Mouse (Mus musculus): ENCODE measurements at regions not wholly inside any gene's neighbourhood (a gene's known extent, or its start where the extent isn't known, plus 50 kb on each side); places are given as distances from the start of the nearest gene placed in this dataset.
A peak's percentile ranks its signal among the peaks of the same experiment; 100 is the strongest.

DNA sequence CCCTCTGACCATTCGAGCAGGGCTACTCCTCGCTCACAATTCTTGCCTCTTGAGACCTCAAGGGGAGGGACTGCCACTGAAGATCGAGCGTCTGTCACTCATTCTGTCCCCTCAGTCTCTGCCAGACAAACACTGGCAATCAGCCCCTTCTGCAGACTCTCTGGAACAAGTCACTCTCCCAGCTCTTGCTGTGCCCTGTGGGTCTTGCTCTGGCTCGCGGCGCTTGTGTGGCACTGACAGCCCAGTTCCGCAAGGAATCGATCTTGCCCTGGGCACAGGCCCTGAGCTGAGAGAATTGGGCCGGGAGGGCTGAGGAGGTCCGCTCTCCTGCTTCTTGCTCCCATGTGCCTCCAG lies 61.0 kb upstream of the Sulf2 start:
- WGBS: 74% methylated on average over 11 of the region's 11 CpGs
- no peaks in the 10 kb centered on the region for H3K36me3 ChIP-seq
- ATAC-seq (replicated peaks; ENCODE audit: low FRiP score): no peak

DNA sequence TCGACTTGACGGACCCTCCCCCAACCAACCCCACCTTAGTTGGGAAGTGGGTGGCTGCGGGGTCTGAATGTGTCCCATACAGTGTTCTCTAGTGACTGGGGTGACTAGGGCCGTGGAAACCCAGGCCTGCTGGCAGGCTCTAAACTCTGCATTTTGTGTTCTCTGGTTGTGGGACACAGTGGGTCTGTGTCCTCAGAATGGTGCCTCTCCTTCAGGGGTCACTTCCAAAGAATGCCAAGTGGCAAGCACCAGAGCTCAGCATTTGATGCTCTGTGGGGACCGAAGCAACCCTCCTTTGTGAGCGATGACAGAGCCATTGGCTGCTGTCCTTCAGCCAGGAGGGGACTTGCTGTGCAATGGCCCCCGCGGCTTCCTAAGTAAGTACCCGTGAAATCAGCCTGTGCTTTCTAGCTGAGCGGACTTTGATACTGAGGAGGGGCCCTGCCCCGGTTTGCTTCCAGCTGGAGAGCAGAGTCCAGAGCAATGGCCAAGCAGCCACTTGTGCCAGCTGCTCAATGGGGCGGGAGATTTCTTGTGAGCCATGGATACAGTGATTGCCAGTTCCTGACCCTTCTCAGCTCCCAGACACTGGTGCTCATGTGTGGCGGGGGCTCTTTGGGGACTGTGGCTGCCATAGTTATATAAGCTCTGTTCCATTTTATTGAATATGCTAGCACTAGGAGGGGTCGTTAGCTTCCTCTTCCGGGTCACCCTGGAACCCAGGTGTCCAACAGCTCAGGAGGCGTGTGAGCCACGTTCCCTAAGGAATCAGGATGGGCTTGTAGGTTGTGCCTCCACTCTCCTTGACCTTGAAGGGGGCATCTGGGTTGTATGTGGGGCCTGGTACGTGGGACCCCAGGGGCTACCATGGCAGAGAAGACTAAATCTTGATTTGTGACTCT lies 60.4 kb upstream of the Sulf2 start:
- Histone ChIP-seq H3K9me3 (replicated peaks) (no peaks in the 10 kb centered on the region), H3K4me3 (replicated peaks) (no peak overlapping the region), H3K27me3 (peaks cover 3% of the 10 kb centered on the region; the same call in 1 of the 2 replicates), H3K36me3 (no peaks in the 10 kb centered on the region), H3K4me1 (peaks cover 26% of the 10 kb centered on the region), H3K9ac (no peak overlapping the region), H3K4me2 (0 out of 2 replicates have a peak overlapping the region, but pooled peaks have one; percentile 4), H3K27ac (peak overlapping the region; percentile 61)
- ATAC-seq (replicated peaks; ENCODE audit: low FRiP score): peak; percentile 74
- WGBS: 49% methylated on average over 18 of the region's 18 CpGs

More for the DNA sequence above, 61.0 kb upstream of the Sulf2 start:
- Histone ChIP-seq H3K9me3 (replicated peaks) (no peaks in the 10 kb centered on the region), H3K4me2 (no peak overlapping the region), H3K4me1 (peaks cover 26% of the 10 kb centered on the region), H3K4me3 (replicated peaks) (no peak overlapping the region), H3K27me3 (peaks cover 3% of the 10 kb centered on the region; the same call in 1 of the 2 replicates), H3K9ac (no peak overlapping the region), H3K27ac (no peak overlapping the region)

DNA sequence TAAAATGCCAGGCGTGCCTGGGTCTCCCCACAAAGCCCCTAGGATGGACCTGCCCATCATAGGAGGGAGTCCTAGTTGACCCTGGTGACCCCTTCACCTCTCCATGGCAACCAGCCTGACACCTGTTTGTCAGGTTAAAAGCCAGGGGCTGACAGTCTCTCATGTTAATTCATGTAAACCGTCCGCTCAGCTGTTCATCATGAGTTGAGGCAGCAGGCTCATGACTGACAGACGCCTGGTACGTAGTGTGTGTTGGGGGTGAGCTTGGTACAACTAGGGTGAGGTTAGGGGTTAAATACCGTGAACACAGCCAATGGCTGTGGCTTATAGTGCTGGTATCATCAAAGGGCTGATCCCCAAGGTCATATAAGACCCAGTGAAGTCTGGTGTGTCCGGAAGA lies 59.7 kb upstream of the Sulf2 start:
- H3K9ac ChIP-seq: no peak overlapping the region
- peaks cover 26% of the 10 kb centered on the region for H3K4me1 ChIP-seq
- no peaks in the 10 kb centered on the region for H3K9me3 ChIP-seq (replicated peaks)
- WGBS: 63% methylated on average over 7 of the region's 7 CpGs
- peaks cover 3% of the 10 kb centered on the region; the same call in 1 of the 2 replicates for H3K27me3 ChIP-seq
- peak; percentile 24; the same call in 1 of the 2 replicates for ATAC-seq (replicated peaks; ENCODE audit: low FRiP score)
- no peaks in the 10 kb centered on the region for H3K36me3 ChIP-seq
- no peak overlapping the region for H3K4me3 ChIP-seq (replicated peaks)
- no peak overlapping the region for H3K4me2 ChIP-seq
- H3K27ac ChIP-seq: peak overlapping the region; percentile 61; the same call in 1 of the 2 replicates

DNA sequence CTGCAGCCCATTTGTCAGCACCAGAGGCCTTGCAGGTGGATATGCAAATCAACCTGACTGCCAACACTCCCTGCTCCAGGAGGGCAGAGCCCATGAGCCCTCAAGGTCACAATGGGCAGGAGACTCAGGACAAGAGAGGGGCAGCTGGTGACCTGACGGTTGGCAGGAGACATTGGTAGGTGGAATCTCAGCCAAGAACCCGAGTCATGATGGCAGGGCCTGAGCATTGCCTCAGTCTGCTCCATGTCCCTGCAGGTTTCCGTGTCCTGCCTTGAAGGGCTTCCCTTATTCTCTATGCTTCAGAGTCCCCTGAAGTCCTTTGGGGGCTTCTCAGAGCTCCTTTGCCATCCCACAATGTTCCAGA lies 51.7 kb upstream of the Sulf2 start:
- no peaks in the 10 kb centered on the region for H3K27me3 ChIP-seq
- no peak overlapping the region for H3K9ac ChIP-seq
- ATAC-seq (replicated peaks; ENCODE audit: low FRiP score): no peak; the same call in 1 of the 2 replicates
- H3K36me3 ChIP-seq: no peaks in the 10 kb centered on the region
- WGBS: 60% methylated on average over 3 of the region's 3 CpGs
- peaks cover 14% of the 10 kb centered on the region for H3K4me1 ChIP-seq
- H3K27ac ChIP-seq: peak overlapping the region; percentile 67
- no peak overlapping the region for H3K4me2 ChIP-seq
- H3K9me3 ChIP-seq (replicated peaks): no peaks in the 10 kb centered on the region
- H3K4me3 ChIP-seq (replicated peaks): no peak overlapping the region

DNA sequence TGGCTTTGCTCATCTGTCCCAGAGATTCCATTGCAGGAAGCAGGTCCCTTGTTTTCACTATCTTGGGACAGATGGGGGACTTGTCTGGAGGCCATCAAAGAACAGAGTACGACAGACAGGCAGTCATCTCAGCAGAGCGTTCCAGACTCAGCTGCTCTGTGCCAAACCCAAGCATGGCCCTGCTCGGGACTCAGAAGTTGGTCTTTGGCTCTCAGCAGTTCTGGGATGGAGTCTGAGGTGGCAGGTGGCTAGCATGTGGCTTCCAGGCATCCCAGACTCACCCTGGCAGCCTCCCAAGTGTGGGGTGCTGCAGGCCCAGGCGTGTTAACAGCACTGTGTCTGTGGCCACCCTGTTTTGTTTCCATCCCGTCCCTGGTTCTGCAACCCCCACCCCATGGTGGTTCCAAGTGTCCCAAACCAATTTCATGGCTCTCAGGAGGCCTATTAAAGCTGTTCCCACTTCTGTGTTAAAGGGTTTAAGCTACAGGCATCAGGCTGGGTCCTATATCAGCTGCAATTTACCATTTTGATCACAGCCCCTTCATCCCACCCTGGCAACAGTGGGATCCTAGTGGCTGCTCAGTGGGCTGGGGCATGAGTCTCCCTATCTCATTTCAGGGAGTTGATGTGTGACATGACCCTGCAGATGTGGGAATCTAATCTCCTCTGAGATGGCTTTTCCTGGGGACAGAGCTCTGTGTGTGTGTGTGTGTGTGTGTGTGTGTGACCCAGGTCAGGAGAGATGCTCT lies 51.1 kb upstream of the Sulf2 start:
- H3K36me3 ChIP-seq: no peaks in the 10 kb centered on the region
- peak; percentile 44; the same call in 1 of the 2 replicates for ATAC-seq (replicated peaks; ENCODE audit: low FRiP score)
- H3K4me2 ChIP-seq: no peak overlapping the region
- peaks cover 3% of the 10 kb centered on the region; the same call in 1 of the 2 replicates for H3K27me3 ChIP-seq
- H3K9me3 ChIP-seq (replicated peaks): no peaks in the 10 kb centered on the region
- peaks cover 14% of the 10 kb centered on the region for H3K4me1 ChIP-seq
- peak overlapping the region; percentile 67 for H3K27ac ChIP-seq
- WGBS: 54% methylated on average over 5 of the region's 5 CpGs
- H3K9ac ChIP-seq: no peak overlapping the region
- no peak overlapping the region for H3K4me3 ChIP-seq (replicated peaks)

All from kidney, embryonic 15.5 days (tissue).